Mouse (Mus musculus): ENCODE results near the gene Gkn1. TPM values are rescaled to one million over a fixed set of nuclear protein-coding genes. Genes with fewer than 3 reads are reported as not detected.

Gkn1 gene
- polyA plus RNA-seq, 1 experiment = not detected

- Histone ChIP-seq H3K4me2 (ENCODE audit: low read depth) (no peak overlapping the region), H3ac (ENCODE audit: control insufficient read depth, insufficient read length) (no peak overlapping the region), H3K4me3 (no peak overlapping the region), H3K79me2 (ENCODE audit: control insufficient read depth, insufficient read depth) (peaks cover 6% of the 10 kb centered on the region), H3K27me3 (ENCODE audit: control insufficient read depth, insufficient read depth, insufficient read length) (no peaks in the 10 kb centered on the region), H3K36me3 (ENCODE audit: control insufficient read depth, insufficient read depth) (no peaks in the 10 kb centered on the region)
- no peak for TF ChIP-seq TCF3 (IDR thresholded peaks at IDR 0.05; ENCODE audit: insufficient read length, low read depth)
- no peak for TF ChIP-seq POLR2A (IDR thresholded peaks at IDR 0.05; ENCODE audit: insufficient read length, low read depth)
- TF ChIP-seq MYOD1 (IDR thresholded peaks at IDR 0.05; ENCODE audit: control insufficient read depth in 1 of 3, insufficient read length in 2 of 3, low read depth in 2 of 3) = no peak
- no peak for TF ChIP-seq CEBPB (IDR thresholded peaks at IDR 0.05; ENCODE audit: insufficient read depth, poor library complexity, severe bottlenecking)
- TF ChIP-seq TCF12 (IDR thresholded peaks at IDR 0.05; ENCODE audit: insufficient read depth, poor library complexity, severe bottlenecking) = no peak
- TF ChIP-seq MYOG (IDR thresholded peaks at IDR 0.05; ENCODE audit: control insufficient read depth in 1 of 3, insufficient read depth in 1 of 3, insufficient read length in 2 of 3, low read depth in 2 of 3) = no peak
- no peak for TF ChIP-seq E2F4 (IDR thresholded peaks at IDR 0.05; ENCODE audit: insufficient read depth)
- TF ChIP-seq USF1 (IDR thresholded peaks at IDR 0.05; ENCODE audit: low read depth) = no peak
- no peak for TF ChIP-seq POLR2AphosphoS2 (IDR thresholded peaks at IDR 0.05; ENCODE audit: insufficient read length, low read depth)
- no peak for TF ChIP-seq MAX (IDR thresholded peaks at IDR 0.05; ENCODE audit: low read depth)
- TF ChIP-seq REST (IDR thresholded peaks at IDR 0.05; ENCODE audit: insufficient read depth, insufficient read length) = no peak
- TF ChIP-seq SRF (IDR thresholded peaks at IDR 0.05; ENCODE audit: control insufficient read depth, insufficient read length, low read depth) = no peak
These were observed 33.8 kb downstream of the Gkn1 start for GRCm38 (mm10) chr6:87316966-87317365.

GRCm38 (mm10) chr6:87312761-87313160 is 38.0 kb downstream of the Gkn1 start:
- H3K36me3 ChIP-seq (ENCODE audit: control insufficient read depth, insufficient read depth) = no peaks in the 10 kb centered on the region
- H3K79me2 ChIP-seq (ENCODE audit: control insufficient read depth, insufficient read depth) = peaks cover 6% of the 10 kb centered on the region
- no peak for TF ChIP-seq POLR2A (IDR thresholded peaks at IDR 0.05; ENCODE audit: insufficient read length, low read depth)
- TF ChIP-seq POLR2AphosphoS2 (IDR thresholded peaks at IDR 0.05; ENCODE audit: insufficient read length, low read depth) = no peak
- TF ChIP-seq E2F4 (IDR thresholded peaks at IDR 0.05; ENCODE audit: insufficient read depth) = no peak
- TF ChIP-seq TCF12 (IDR thresholded peaks at IDR 0.05; ENCODE audit: insufficient read depth, poor library complexity, severe bottlenecking) = no peak
- no peak for TF ChIP-seq MYOG (IDR thresholded peaks at IDR 0.05; ENCODE audit: control insufficient read depth in 1 of 3, insufficient read depth in 1 of 3, insufficient read length in 2 of 3, low read depth in 2 of 3)
- TF ChIP-seq USF1 (IDR thresholded peaks at IDR 0.05; ENCODE audit: low read depth) = no peak
- TF ChIP-seq MYOD1 (IDR thresholded peaks at IDR 0.05; ENCODE audit: control insufficient read depth in 1 of 3, insufficient read length in 2 of 3, low read depth in 2 of 3) = no peak
- TF ChIP-seq MAX (IDR thresholded peaks at IDR 0.05; ENCODE audit: low read depth) = no peak
- no peak for TF ChIP-seq SRF (IDR thresholded peaks at IDR 0.05; ENCODE audit: control insufficient read depth, insufficient read length, low read depth)
- no peak for TF ChIP-seq REST (IDR thresholded peaks at IDR 0.05; ENCODE audit: insufficient read depth, insufficient read length)
- no peak for TF ChIP-seq TCF3 (IDR thresholded peaks at IDR 0.05; ENCODE audit: insufficient read length, low read depth)
- H3K27me3 ChIP-seq (ENCODE audit: control insufficient read depth, insufficient read depth, insufficient read length) = no peaks in the 10 kb centered on the region
- no peak overlapping the region for H3ac ChIP-seq (ENCODE audit: control insufficient read depth, insufficient read length)
- H3K4me2 ChIP-seq (ENCODE audit: low read depth) = no peak overlapping the region
- H3K4me3 ChIP-seq = no peak overlapping the region

GRCm38 (mm10) chr6:87304486-87304885 is 46.3 kb downstream of the Gkn1 start:
- no peak for TF ChIP-seq SRF (IDR thresholded peaks at IDR 0.05; ENCODE audit: control insufficient read depth, insufficient read length, low read depth)
- no peak for TF ChIP-seq USF1 (IDR thresholded peaks at IDR 0.05; ENCODE audit: low read depth)
- no peak for TF ChIP-seq TCF12 (IDR thresholded peaks at IDR 0.05; ENCODE audit: insufficient read depth, poor library complexity, severe bottlenecking)
- no peak for TF ChIP-seq POLR2A (IDR thresholded peaks at IDR 0.05; ENCODE audit: insufficient read length, low read depth)
- TF ChIP-seq MYOG (IDR thresholded peaks at IDR 0.05; ENCODE audit: control insufficient read depth in 1 of 3, insufficient read depth in 1 of 3, insufficient read length in 2 of 3, low read depth in 2 of 3) = no peak
- TF ChIP-seq E2F4 (IDR thresholded peaks at IDR 0.05; ENCODE audit: insufficient read depth) = no peak
- no peak for TF ChIP-seq MAX (IDR thresholded peaks at IDR 0.05; ENCODE audit: low read depth)
- TF ChIP-seq CEBPB (IDR thresholded peaks at IDR 0.05; ENCODE audit: insufficient read depth, poor library complexity, severe bottlenecking) = no peak
- TF ChIP-seq TCF3 (IDR thresholded peaks at IDR 0.05; ENCODE audit: insufficient read length, low read depth) = no peak
- TF ChIP-seq MYOD1 (IDR thresholded peaks at IDR 0.05; ENCODE audit: control insufficient read depth in 1 of 3, insufficient read length in 2 of 3, low read depth in 2 of 3) = no peak
- no peak for TF ChIP-seq REST (IDR thresholded peaks at IDR 0.05; ENCODE audit: insufficient read depth, insufficient read length)
- TF ChIP-seq POLR2AphosphoS2 (IDR thresholded peaks at IDR 0.05; ENCODE audit: insufficient read length, low read depth) = no peak
- H3K4me2 ChIP-seq (ENCODE audit: low read depth) = no peak overlapping the region
- H3K79me2 ChIP-seq (ENCODE audit: control insufficient read depth, insufficient read depth) = no peaks in the 10 kb centered on the region
- no peak overlapping the region for H3ac ChIP-seq (ENCODE audit: control insufficient read depth, insufficient read length)
- no peak overlapping the region for H3K4me3 ChIP-seq
- H3K36me3 ChIP-seq (ENCODE audit: control insufficient read depth, insufficient read depth) = no peaks in the 10 kb centered on the region
- no peaks in the 10 kb centered on the region for H3K27me3 ChIP-seq (ENCODE audit: control insufficient read depth, insufficient read depth, insufficient read length)

GRCm38 (mm10) chr6:87302746-87303145 is 48.0 kb downstream of the Gkn1 start:
- no peaks in the 10 kb centered on the region for H3K79me2 ChIP-seq (ENCODE audit: control insufficient read depth, insufficient read depth)
- H3K27me3 ChIP-seq (ENCODE audit: control insufficient read depth, insufficient read depth, insufficient read length) = no peaks in the 10 kb centered on the region
- no peaks in the 10 kb centered on the region for H3K36me3 ChIP-seq (ENCODE audit: control insufficient read depth, insufficient read depth)
- TF ChIP-seq POLR2AphosphoS2 (IDR thresholded peaks at IDR 0.05; ENCODE audit: insufficient read length, low read depth) = no peak
- H3K4me3 ChIP-seq = no peak overlapping the region
- no peak overlapping the region for H3K4me2 ChIP-seq (ENCODE audit: low read depth)
- H3ac ChIP-seq (ENCODE audit: control insufficient read depth, insufficient read length) = no peak overlapping the region

GRCm38 (mm10) chr6:87301991-87302390 is 48.8 kb downstream of the Gkn1 start:
- H3ac ChIP-seq (ENCODE audit: control insufficient read depth, insufficient read length) = no peak overlapping the region
- no peak overlapping the region for H3K4me3 ChIP-seq
- no peaks in the 10 kb centered on the region for H3K79me2 ChIP-seq (ENCODE audit: control insufficient read depth, insufficient read depth)
- no peaks in the 10 kb centered on the region for H3K36me3 ChIP-seq (ENCODE audit: control insufficient read depth, insufficient read depth)
- H3K4me2 ChIP-seq (ENCODE audit: low read depth) = no peak overlapping the region
- no peaks in the 10 kb centered on the region for H3K27me3 ChIP-seq (ENCODE audit: control insufficient read depth, insufficient read depth, insufficient read length)
- TF ChIP-seq POLR2AphosphoS2 (IDR thresholded peaks at IDR 0.05; ENCODE audit: insufficient read length, low read depth) (no peak), MYOG (IDR thresholded peaks at IDR 0.05; ENCODE audit: control insufficient read depth in 1 of 3, insufficient read depth in 1 of 3, insufficient read length in 2 of 3, low read depth in 2 of 3) (no peak), TCF12 (IDR thresholded peaks at IDR 0.05; ENCODE audit: insufficient read depth, poor library complexity, severe bottlenecking) (no peak), USF1 (IDR thresholded peaks at IDR 0.05; ENCODE audit: low read depth) (no peak), CEBPB (IDR thresholded peaks at IDR 0.05; ENCODE audit: insufficient read depth, poor library complexity, severe bottlenecking) (no peak), MAX (IDR thresholded peaks at IDR 0.05; ENCODE audit: low read depth) (no peak), SRF (IDR thresholded peaks at IDR 0.05; ENCODE audit: control insufficient read depth, insufficient read length, low read depth) (no peak), MYOD1 (IDR thresholded peaks at IDR 0.05; ENCODE audit: control insufficient read depth in 1 of 3, insufficient read length in 2 of 3, low read depth in 2 of 3) (no peak), POLR2A (IDR thresholded peaks at IDR 0.05; ENCODE audit: insufficient read length, low read depth) (no peak), REST (IDR thresholded peaks at IDR 0.05; ENCODE audit: insufficient read depth, insufficient read length) (no peak), E2F4 (IDR thresholded peaks at IDR 0.05; ENCODE audit: insufficient read depth) (no peak), TCF3 (IDR thresholded peaks at IDR 0.05; ENCODE audit: insufficient read length, low read depth) (no peak)
